Mouse (Mus musculus) cerebellum, adult 11-12 months (tissue): ENCODE results near the gene Grm7.

Experiments
- DNase-seq: peaks from one replicate; pipeline ENCODE4 v3.0.0; 2022

Gene Grm7

DNA sequence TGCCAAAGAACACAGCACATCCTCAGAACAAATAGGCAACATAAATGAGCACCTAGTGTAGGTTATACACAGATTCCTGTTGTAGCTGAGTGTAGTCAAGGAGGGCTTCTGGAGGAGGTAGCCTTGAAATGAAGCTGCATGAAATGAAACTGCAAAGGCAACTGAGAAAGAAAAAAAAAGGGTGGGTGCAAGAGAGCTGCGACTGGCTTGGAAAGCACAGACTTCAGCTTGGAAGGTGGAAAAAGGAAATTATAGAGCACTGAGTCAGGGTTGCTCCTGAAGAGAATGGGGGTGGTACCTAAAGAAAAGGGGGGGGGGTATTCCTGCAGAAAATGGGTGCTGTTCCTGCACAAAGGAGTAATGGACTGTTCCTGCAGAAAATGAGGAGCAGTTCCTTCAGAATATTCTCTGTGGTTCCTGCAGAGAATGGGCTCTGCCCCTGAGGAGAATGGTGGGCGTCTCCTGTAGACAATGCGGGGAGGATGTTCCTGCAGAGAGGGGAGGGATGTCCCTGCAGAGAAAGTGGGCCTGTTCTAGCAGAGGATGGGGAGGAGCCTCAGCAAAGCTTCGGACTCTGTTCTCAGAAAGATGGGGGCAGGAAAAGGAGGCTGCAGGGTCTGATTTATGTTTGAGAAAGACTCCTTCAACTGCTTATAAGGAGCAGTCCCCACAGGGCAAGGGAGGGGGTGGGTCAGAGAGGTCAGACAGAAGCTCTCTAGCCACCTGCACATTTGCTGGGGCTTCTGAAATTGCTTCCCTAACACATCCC, 726.4 kb downstream of the Grm7 start:
- DNase-seq, result no peak

DNA sequence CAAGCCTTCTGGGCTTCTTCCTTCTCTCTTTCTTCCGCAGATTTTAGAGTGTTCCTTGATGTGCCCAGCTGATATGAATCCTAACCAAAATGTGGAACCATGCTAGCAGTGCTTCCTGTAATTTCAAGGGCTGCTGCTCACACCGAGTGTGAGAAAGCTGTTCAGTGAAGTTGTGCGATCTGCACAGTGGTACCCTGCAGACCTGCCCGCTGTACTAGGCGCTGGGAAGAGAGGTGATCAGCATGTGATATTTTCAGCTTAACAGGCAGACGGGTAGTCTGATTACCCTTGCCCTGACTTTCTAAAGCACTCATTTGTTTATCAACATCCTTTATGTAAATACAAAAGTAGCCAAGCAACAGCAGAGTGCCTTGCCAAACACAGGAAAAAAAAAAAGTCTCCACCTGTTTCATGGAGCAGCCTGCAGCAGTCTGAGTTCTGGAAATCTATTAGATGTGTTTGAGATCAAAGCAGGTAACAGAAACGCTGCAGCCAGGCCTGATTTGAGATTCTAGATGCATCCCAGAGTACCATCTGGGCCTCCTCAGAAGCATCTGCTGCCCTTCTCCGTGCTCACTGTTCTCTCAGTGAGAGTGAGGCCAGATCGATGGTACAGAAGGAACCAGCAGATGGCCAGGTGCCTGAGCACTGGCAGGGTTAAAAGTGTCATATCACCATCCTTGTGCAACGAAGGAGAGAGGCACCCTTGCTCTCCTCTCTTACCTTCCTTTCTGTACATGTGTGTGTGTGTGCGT, 727.4 kb downstream of the Grm7 start:
- DNase-seq, result peak; percentile 57

DNA sequence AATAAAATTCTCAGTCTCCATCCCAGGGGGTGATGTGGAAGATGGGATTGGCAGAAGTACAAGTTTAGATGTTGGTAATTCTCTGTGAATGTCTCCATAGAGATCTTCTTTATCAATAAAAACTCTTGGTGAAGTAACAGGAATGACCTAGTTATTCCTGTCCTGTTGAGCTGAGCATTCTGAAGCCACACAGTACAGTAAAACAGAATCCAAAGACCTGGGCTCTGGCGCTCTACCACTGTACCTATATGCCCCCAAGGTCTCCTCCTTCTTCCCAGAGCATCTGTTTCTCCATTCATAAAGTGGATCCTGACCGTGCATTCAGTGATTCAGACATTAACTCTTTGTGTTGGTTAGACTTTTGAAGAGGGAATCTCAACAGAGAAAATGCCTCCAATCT, 735.3 kb downstream of the Grm7 start:
- DNase-seq, result no peak

- no peak for DNase-seq
Measured at GRCm38 (mm10) chr6:111408750-111409149, 763.4 kb downstream of the Grm7 start.

DNA sequence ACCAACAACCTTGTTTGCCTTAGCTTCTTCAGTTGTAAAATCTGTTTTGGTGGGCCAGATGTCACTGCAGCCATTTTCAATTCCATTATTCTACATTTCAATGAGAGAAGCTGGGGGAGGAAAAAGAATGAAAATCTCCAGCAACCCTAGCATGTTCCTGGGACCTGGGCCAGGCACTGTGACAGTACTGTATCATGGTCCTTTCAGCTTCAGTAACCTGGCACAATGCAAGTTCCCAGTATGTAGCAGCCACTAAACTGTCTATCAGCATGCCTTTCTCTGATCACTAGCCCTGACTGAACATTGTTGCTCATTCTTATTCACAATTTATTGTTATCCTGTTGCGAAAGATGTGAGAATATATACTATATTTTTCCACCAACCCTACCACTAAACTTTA, 779.4 kb downstream of the Grm7 start:
- DNase-seq, result no peak

- no peak for DNase-seq
Measured at GRCm38 (mm10) chr6:111446228-111446627, 800.8 kb downstream of the Grm7 start.

GRCm38 (mm10) chr6:111447851-111448250, 802.5 kb downstream of the Grm7 start:
- no peak for DNase-seq

GRCm38 (mm10) chr6:111449054-111449783, 803.8 kb downstream of the Grm7 start:
- no peak for DNase-seq

- no peak for DNase-seq
Measured at GRCm38 (mm10) chr6:111481866-111482265, 836.5 kb downstream of the Grm7 start.

DNA sequence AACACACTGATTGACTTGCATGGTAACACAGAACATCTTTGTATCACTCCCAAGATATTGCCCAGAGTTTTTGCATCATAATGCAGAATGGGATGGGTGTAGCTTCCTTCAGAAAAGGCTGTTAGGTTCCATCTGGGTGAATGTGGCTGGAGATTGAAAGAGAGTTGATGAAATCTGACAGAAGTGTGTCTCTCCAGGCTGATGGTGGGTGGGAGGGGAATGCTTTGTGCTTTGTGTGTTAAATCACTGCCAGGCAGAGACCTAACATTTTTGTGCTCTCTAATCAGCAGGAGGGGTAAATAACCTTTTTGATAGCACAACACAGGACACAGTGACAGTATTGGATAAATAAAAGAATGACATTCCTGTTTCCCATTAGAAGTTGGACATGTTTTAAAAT, 840.7 kb downstream of the Grm7 start:
- no peak for DNase-seq

DNA sequence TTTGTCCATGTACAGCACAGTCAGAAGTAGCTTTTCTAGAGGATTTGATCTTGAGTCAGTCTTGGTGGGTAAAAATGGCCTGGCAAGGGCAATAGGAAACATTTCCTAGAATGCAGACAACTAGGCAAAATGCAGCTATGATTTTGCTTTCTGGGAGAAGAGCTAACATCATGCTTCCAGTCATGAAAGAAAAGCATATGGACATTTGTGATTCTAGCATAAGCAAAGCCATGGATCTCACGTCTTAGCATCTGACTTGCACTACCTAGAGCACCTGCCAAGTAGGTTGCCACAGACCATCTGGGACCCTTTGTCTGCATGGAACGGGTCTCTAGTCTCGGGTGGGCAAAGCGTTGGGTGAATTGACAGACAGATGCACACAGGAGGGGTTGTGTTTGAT, 842.2 kb downstream of the Grm7 start:
- DNase-seq, result no peak

- DNase-seq, result no peak
Measured at GRCm38 (mm10) chr6:111492166-111492565, 846.8 kb downstream of the Grm7 start.

- DNase-seq, result no peak
Measured at GRCm38 (mm10) chr6:111499542-111499941, 854.2 kb downstream of the Grm7 start.

GRCm38 (mm10) chr6:111510768-111511459, 865.5 kb downstream of the Grm7 start:
- no peak for DNase-seq

DNA sequence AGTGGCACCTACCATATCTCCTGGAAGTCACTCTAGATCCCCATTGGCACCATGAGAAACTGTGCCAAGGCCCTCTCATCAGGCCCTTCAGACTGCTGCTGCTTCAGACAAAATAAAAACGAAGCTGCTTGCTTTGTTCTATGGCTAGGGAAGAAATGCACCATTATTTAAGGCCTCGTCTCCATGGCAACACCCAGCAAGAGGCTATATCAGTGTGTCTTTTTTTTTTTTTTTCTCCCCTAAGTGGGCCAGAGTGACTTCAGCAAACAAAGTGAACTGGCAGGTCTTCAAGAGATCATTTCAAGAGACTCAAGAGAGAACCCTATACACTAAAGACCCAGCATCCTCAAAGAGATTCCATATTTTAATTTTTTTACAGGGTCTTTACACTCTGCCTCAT, 867.0 kb downstream of the Grm7 start:
- no peak for DNase-seq

- DNase-seq, result no peak
Measured at GRCm38 (mm10) chr6:111521229-111521628, 875.8 kb downstream of the Grm7 start.

- no peak for DNase-seq
Measured at GRCm38 (mm10) chr6:111522122-111522521, 876.7 kb downstream of the Grm7 start.

GRCm38 (mm10) chr6:111529985-111530384, 884.6 kb downstream of the Grm7 start:
- peak; percentile 5 for DNase-seq

DNA sequence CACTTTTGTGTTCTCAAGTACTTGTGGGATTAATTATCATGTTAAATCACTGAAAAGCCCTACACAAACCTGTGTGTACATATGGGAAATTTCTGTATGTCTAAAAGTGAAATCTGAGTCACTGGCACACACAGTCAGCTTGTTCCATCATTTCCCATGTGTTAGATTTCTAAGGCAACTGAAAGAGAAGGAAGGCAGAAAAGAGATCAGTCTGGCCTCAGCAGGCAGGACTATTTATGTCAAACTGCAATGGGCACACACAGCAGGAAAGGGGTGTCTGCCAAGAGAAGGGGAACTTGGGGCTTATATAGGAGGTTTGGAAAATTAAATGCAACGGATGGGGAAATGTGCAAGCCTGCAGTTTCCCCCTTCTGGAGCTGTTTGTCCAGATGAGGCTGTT, 913.2 kb downstream of the Grm7 start:
- DNase-seq, result no peak

GRCm38 (mm10) chr6:111559459-111559858, 914.1 kb downstream of the Grm7 start:
- DNase-seq, result no peak

DNA sequence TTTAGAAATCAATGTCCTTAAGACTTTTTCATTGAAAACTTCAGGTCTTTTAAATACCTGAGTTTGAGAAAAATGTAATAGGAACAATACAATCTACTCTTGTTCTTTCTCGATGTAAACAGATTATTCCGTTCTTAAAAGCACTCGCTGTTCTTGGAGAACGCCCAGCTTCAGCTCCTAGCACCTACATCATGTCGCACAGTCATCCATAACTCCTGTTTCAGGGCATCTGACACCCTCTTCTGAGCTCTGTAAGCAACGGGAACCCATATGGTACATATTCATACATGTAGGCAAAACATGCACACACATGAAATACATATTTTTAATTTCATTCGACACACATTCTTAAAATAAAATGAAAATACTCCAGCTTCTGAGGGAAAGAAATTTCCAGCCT, 916.0 kb downstream of the Grm7 start:
- DNase-seq, result no peak

DNA sequence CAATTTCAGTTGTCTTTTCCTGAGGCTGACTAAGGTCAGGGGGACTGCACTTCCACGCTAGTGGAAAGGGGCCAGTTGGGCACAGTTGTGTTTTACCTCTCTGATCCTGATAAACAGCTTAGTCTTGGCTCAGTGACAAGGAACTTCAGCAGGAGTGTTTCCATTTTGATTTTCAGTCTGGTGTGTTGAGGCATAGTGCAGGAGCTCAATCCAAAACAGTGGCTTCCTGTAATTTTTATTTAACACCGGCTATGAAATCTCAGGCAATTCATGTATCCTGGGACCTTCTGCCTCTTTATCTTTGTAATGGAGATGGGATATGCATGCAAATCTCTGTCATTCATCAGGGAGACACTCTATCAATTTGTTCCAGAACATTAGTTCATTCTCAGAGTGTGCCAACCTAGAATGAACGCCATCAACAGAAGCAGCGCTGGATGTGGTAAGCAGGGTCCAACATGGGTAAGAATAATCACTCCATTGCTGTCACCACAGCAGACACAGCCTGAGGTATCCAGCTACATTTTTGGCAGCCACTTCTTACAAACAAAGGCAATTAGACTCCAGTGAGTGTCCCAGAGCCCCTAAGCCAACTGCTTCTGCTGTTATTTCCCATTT, 926.2 kb downstream of the Grm7 start:
- no peak for DNase-seq

DNA sequence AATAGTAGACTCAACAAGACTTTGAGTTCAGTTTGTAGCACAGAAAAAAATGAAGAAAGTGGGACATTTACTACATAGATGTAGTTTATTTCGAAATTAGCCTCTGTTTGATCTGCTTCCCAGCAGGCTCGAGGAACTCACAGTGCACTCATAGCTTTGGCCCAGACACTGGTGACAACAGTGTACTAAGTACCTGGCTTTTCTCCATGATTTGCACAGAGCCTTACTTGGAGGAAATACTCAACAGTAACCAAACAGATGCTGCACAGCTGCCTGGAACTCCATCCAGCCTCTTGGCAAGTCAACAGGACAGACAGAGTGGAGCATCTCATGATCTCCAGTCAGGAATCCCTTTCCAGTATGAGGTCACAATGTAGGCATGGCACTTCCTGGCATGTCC, 939.5 kb downstream of the Grm7 start:
- DNase-seq, result no peak
